ENCODE assay signal across 8 mouse cellular contexts in the genomic region with DNA sequence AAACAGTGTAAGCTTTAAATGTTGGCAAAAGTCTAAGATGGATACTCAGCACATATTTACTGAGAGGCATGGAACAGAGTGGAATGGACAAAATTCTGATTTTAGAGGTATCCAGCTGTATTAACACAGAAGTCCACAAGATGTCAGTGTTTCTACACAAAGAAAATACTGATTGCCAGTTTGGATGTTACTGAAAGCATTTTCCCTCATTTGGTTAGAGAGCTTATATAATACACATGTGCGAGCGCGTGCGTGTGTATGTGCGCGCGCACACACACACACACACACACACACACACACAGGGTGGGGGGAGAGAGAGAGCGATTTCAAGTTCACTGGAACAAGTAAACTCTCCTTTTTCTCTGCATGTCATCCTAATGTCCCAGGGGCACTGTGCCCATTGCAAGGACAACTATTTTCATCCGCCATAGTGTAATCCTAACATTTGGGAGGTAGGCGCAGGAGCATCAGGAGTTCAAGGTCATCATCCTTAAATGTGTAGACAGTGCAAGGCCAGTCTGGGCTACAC. TPM values are rescaled to one million over a fixed set of nuclear protein-coding genes. Genes with fewer than 3 reads are reported as not detected.
DNase-seq lines count a peak whose midpoint lies in the region; TF ChIP-seq lines count a peak whose summit lies in the region.

No protein-coding gene starts in this region.

- TF ChIP-seq CTCF in CH12.LX (conservative IDR thresholded peaks at IDR 0.05 in 1 of 2, IDR thresholded peaks at IDR 0.05 in 1 of 2; ENCODE audit: low read depth in 2 of 2, low read length in 2 of 2): peak; percentile 26 to 87; a peak in 3 of 4 replicates

- H3K4me2 ChIP-seq in CH12.LX (ENCODE audit: insufficient read depth, low read depth, poor library complexity, severe bottlenecking): peak overlapping the region; percentile 92

- peak overlapping the region; percentile 60; the same call in 1 of the 2 replicates for H3K9ac ChIP-seq in CH12.LX (ENCODE audit: insufficient read depth, low read depth)

- peaks cover 0 to 2% of the 10 kb centered on the region in 2 experiments; a peak in 1 of 4 replicates for H3K4me1 ChIP-seq in CH12.LX (ENCODE audit: control insufficient read depth in 1 of 2, insufficient read depth in 2 of 2)

- no peaks in the 10 kb centered on the region for H3K9me3 ChIP-seq in CH12.LX (replicated peaks; ENCODE audit: low read length)

- H3K27me3 ChIP-seq in CH12.LX (replicated peaks): peaks cover 8% of the 10 kb centered on the region

- no peaks in the 10 kb centered on the region for H3K79me2 ChIP-seq in CH12.LX (replicated peaks; ENCODE audit: control insufficient read depth, extremely low read depth, insufficient read depth, poor library complexity, severe bottlenecking)

- H3K27ac ChIP-seq in CH12.LX (ENCODE audit: insufficient read depth, low read depth): no peak overlapping the region

- DNase-seq in adrenal gland, postnatal 10 days: peak; percentile 32
- DNase-seq in adrenal gland, postnatal 25 days: no peak
- peak; percentile 66 for DNase-seq in CH12.LX (ENCODE audit: extremely low read depth)
- peak; percentile 68 to 72 for DNase-seq in cerebellum, postnatal 14 days
- DNase-seq in heart, postnatal 10 days: peak; percentile 20 to 42
- DNase-seq in left cerebral cortex, adult 9 months (ENCODE audit: low spot score in 2 of 2): peak; percentile 60 to 75
- peak; percentile 75 for DNase-seq in naive thymus-derived CD4-positive, alpha-beta T cell, adult 2 months (ENCODE audit: low read depth)
- DNase-seq in ovary, postnatal 14 days (ENCODE audit: low spot score): no peak

- no peak for TF ChIP-seq POLR2A in CH12.LX (IDR thresholded peaks at IDR 0.05; ENCODE audit: low read depth, low read length)

- no peaks in the 10 kb centered on the region for H3K36me3 ChIP-seq in CH12.LX (replicated peaks in 1 of 2; ENCODE audit: control insufficient read depth in 1 of 2, insufficient read depth in 1 of 2, low read length in 1 of 2)

- TF ChIP-seq RAD21 in CH12.LX (IDR thresholded peaks at IDR 0.05; ENCODE audit: low read depth, low read length): peak; percentile 91

- TF ChIP-seq EP300 in CH12.LX (IDR thresholded peaks at IDR 0.05; ENCODE audit: low read length): no peak

- intact Hi-C loops in heart, postnatal 10 days (cut with DNase I): loop anchor here (2.0 to 10.0 kb wide), 2 partner anchors 423 to 601 kb away; a partner anchor contains a TSS

- in situ Hi-C loops in CH12.LX (cut with MboI; ENCODE audit: low pct_ligation_motif_present, low pct_unique_long_range_greater_than_20kb, low sequenced_read_pairs): loop anchor here (25.0 kb wide), 1 partner anchor 609 kb away; a partner anchor contains a TSS

- dilution Hi-C loops in CH12.LX (cut with MboI; ENCODE audit: extremely low pct_ligation_motif_present, extremely low pct_unique_long_range_greater_than_20kb, low sequenced_read_pairs): no loop called here

- peak overlapping the region in 2 of 3 experiments; percentile 17 to 57 for H3K4me3 ChIP-seq in CH12.LX (replicated peaks in 1 of 3; ENCODE audit: low read depth in 2 of 3, low read length in 2 of 3, poor library complexity in 1 of 3)

TF ChIP-seq in CH12.LX, 34 proteins besides CTCF, POLR2A, EP300 and RAD21:
- TF ChIP-seq MAX (IDR thresholded peaks at IDR 0.05; ENCODE audit: low read length) (peak; percentile 84), SMC3 (IDR thresholded peaks at IDR 0.05; ENCODE audit: low read depth, low read length) (peak; percentile 56), ETS1 (conservative IDR thresholded peaks at IDR 0.05; ENCODE audit: low read depth, low read length) (peak; percentile 38; the same call in 1 of the 2 replicates), BHLHE40 (IDR thresholded peaks at IDR 0.05; ENCODE audit: low read depth, low read length) (peak; percentile 93), MAZ (IDR thresholded peaks at IDR 0.05; ENCODE audit: low read depth, low read length) (peak; percentile 87), KAT2A (IDR thresholded peaks at IDR 0.05; ENCODE audit: insufficient replicate concordance, low read length) (no peak), E2F4 (IDR thresholded peaks at IDR 0.05; ENCODE audit: insufficient replicate concordance, low read depth, low read length) (0 out of 2 replicates have a peak, but pooled peaks have one; percentile 59), POLR2AphosphoS2 (IDR thresholded peaks at IDR 0.05; ENCODE audit: low read depth, low read length) (no peak), JUND (conservative IDR thresholded peaks at IDR 0.05; ENCODE audit: low read depth, low read length) (peak; percentile 64), ZNF384 (IDR thresholded peaks at IDR 0.05; ENCODE audit: low read depth, low read length) (no peak), TCF12 (IDR thresholded peaks at IDR 0.05; ENCODE audit: low read depth, low read length) (peak; percentile 44; the same call in 1 of the 2 replicates), CHD2 (IDR thresholded peaks at IDR 0.05; ENCODE audit: low read length) (no peak), MYC (IDR thresholded peaks at IDR 0.05; ENCODE audit: low read depth, low read length) (peak; percentile 89), SIN3A (IDR thresholded peaks at IDR 0.05; ENCODE audit: low read length) (no peak), NRF1 (IDR thresholded peaks at IDR 0.05; ENCODE audit: low read depth, low read length) (peak; percentile 77), IRF4 (IDR thresholded peaks at IDR 0.05; ENCODE audit: low read depth, low read length) (peak; percentile 36; the same call in 1 of the 2 replicates), ZC3H11A (IDR thresholded peaks at IDR 0.05; ENCODE audit: low read depth, low read length) (no peak), GABPA (IDR thresholded peaks at IDR 0.05; ENCODE audit: insufficient replicate concordance, low read depth, low read length) (no peak), ELF1 (IDR thresholded peaks at IDR 0.05; ENCODE audit: low read depth, low read length) (0 out of 2 replicates have a peak, but pooled peaks have one; percentile 17), MAFK (IDR thresholded peaks at IDR 0.05; ENCODE audit: insufficient replicate concordance, low read length) (no peak), USF2 (conservative IDR thresholded peaks at IDR 0.05; ENCODE audit: low read depth, low read length) (no peak), PAX5 (IDR thresholded peaks at IDR 0.05; ENCODE audit: low read length) (no peak), MEF2A (IDR thresholded peaks at IDR 0.05; ENCODE audit: borderline replicate concordance, low read depth, low read length) (peak; percentile 20; the same call in 1 of the 2 replicates), TBP (conservative IDR thresholded peaks at IDR 0.05; ENCODE audit: low read depth, low read length) (no peak), MXI1 (IDR thresholded peaks at IDR 0.05; ENCODE audit: low read depth, low read length) (peak; percentile 47), ZMIZ1 (IDR thresholded peaks at IDR 0.05; ENCODE audit: low read depth, low read length) (no peak)

RNA-seq across cellular contexts. Expression of a gene that starts 9.7 kb away (rescaled TPM):
- total RNA-seq in adrenal gland, postnatal 10 days (2021): 10 to 100 TPM; 80.4 to 85.2 TPM
- 68.3 and 75.5 TPM in 2 replicates for total RNA-seq in adrenal gland, postnatal 25 days (2021)
- total RNA-seq in CH12.LX (2012; rRNA removed): 48.9 and 68.4 TPM in 2 replicates
- 41.7 and 46.0 TPM in 2 replicates for total RNA-seq in CH12.LX (2014; rRNA removed)
- 25.5 and 29.4 TPM in 2 replicates for polyA plus RNA-seq in CH12.LX (2012; ENCODE audit: insufficient read length, low read depth)
- 10 to 100 TPM; 62.7 to 67.0 TPM for total RNA-seq in heart, postnatal 10 days (2021)

Comparison
In these comparisons a context has a peak if more than half of its experiments do, and no peak if none do; other contexts are left out.
1. DNase-seq: peak in adrenal gland, postnatal 10 days (single experiment), CH12.LX (single experiment), cerebellum, postnatal 14 days (2 of 2), heart, postnatal 10 days (2 of 2), left cerebral cortex, adult 9 months (2 of 2) and naive thymus-derived CD4-positive, alpha-beta T cell, adult 2 months (single experiment); none in adrenal gland, postnatal 25 days (single experiment) and ovary, postnatal 14 days (single experiment).